Mouse (Mus musculus) sigmoid colon, adult 10 weeks (tissue): ENCODE measurements around the gene Gm48551. TPM values are rescaled to one million over a fixed set of nuclear protein-coding genes. Genes with fewer than 3 reads are reported as not detected.

Experiments used
- polyA plus RNA-seq: library from polyadenylated mRNA; stranded (reverse); fragments of 350-450 nt; fragmentation: Illumina TruSeq; extraction: RNeasy Lipid Tissue Mini Kit (QIAGEN cat#74804); gene quantifications from one replicate; pipeline ENCODE4 v1.2.3, GENCODE M21; 2014; ENCODE audit warnings: low read depth, low replicate concordance

Gene Gm48551
- polyA plus RNA-seq: 0.32 TPM

GRCm38 (mm10) chr10:81383802-81384604, at the start of gene Gm48551, which contains the start of gene Dohh:
Gene Gm48551 (plus strand): TSS chr10:81384466.
Gene Dohh (plus strand): TSS chr10:81384428.

GRCm38 (mm10) chr10:81342686-81343505, 41.4 kb upstream of the Gm48551 start, which contains the start of gene Gipc3:
Gene Gipc3 (minus strand): TSS chr10:81343266.

GRCm38 (mm10) chr10:81350351-81351063, 33.8 kb upstream of the Gm48551 start, which contains the start of gene Hmg20b:
Gene Hmg20b (minus strand): TSS chr10:81350480.

GRCm38 (mm10) chr10:81356991-81357844, 27.0 kb upstream of the Gm48551 start, which contains the start of gene Mfsd12:
Gene Mfsd12 (plus strand): TSS chr10:81357491.

DNA sequence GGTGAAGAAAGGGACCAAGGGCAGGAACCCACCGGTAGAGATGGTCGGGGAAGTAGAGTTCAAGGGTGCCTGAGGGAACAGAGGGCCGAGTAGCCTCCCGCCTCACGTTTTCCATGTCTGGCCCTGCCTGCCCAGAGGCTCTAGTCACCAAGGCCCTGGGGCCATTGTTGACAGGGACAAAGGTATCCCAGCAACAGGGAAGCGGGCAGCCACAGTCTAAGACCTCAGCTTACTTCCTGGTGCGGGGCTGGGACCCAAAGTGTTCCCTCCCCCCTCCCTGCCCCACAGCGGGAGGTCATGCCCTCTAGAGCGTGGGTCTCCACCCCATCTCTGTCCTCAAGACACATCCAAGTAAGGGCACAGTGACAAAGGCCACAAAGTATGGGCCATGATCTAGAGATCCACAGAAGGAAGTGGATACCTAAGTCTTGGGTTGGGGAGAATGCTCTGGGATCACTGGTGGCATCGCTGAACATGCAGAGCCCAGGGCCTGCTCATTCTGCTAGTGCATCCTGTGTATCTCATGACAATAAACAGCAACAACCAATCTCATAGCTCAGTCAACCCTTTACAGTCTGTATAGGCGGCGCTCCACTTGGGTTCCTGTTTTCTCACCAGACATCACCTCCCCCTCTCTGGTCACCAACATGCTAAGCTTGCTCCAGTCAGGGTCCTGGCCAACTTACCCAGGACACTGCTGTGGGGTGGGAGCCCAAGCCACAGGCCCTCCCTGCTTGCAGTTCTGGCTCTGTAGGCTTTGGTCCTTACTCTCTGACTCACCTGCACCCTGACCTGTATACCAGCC, 18.4 kb upstream of the Gm48551 start, which contains the start of gene 4930404N11Rik:
4930404N11Rik (minus strand) TSS at position 145 of the 805 bp plus-strand sequence.

DNA sequence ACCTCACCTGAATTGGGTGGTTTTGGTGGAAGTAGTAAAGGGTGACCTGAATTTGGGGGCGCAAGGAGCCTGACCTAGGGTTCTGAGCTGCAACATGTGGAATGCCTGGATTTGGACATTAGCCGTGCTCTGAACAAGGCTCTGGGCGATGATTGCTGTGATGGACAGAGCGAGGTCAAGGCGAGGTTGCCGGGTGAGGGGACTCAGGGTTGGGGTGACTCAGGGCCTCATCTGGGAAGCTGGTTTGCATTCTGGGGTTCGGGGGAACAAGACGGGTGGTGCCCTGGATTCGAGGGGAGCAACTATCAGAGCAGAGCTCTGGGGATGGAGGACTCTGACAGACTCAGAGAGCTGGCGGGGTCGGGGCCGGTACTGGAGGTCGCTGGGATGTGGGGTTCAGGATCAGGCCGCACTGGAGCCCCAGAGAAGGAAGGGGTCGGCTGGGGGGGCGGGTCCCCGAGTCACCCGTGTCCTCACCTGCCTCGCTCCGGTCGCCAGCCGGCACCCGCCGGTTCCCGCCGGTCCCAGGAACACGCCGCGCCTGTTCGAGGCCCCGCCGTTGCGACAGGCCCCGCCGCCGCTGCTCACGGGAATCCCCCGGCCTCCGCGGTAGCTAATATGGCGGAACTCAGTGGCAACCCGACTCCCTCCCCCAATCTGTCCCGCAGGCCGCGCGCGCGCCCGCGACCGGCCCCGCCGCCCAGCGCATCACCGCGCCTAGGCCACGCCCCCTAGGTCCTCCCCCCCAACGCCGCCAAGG, 6.3 kb upstream of the Gm48551 start, which contains the start of gene Fzr1:
Fzr1 (minus strand) TSS at position 724 of the 760 bp plus-strand sequence.

DNA sequence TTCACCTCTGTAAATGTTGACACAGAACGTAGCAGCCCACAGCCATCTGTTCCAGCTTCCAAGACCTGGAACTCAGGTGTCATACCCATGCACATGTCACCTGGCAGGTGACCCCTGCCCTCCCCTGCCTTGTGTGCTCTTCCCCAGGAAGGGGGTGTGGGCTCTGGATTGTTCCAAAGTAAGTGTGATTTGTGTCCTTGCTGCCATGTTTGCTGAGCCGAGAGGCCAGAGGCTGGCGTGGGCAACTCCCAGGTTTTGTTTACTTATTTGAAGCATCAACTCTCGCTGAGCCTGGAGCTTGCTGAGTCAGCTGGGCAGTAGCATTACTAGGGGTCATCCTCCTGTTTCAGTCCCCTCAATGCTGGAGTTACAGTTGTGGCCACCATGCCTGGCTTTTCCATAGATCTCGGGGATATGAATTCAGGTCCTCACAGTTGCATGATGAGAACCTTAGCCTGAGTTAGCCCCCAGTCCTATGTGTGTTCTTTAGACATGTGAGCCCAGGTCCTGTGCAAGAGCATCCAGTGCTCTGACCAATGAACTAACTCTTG, 4.3 kb downstream of the Gm48551 start, which contains the start of gene Gm48552:
Gm48552 (plus strand) TSS at position 501 of the 551 bp plus-strand sequence.

GRCm38 (mm10) chr10:81392781-81393185, 8.5 kb downstream of the Gm48551 start, which contains the start of gene Smim24:
Gene Smim24 (plus strand): TSS chr10:81393051.

Other genes with a start within 250 kb of the Gm48551 start
- 48.6 TPM for gene Zbtb7a, start 249.2 kb upstream of the Gm48551 start, polyA plus RNA-seq
- not detected for gene Pias4, start 216.5 kb upstream of the Gm48551 start, polyA plus RNA-seq
- 12.4 TPM for gene Eef2, start 207.8 kb upstream of the Gm48551 start, polyA plus RNA-seq
- not detected for gene Dapk3, start 201.5 kb upstream of the Gm48551 start, polyA plus RNA-seq
- not detected for gene 4930442H23Rik, start 200.6 kb upstream of the Gm48551 start, polyA plus RNA-seq
- gene Nmrk2, start 182.4 kb upstream of the Gm48551 start, polyA plus RNA-seq: not detected
- 0.19 TPM for gene Atcay, start 153.6 kb upstream of the Gm48551 start, polyA plus RNA-seq
- gene Zfr2, start 151.3 kb upstream of the Gm48551 start, polyA plus RNA-seq: 0.63 TPM
- gene Matk, start 131.5 kb upstream of the Gm48551 start, polyA plus RNA-seq: not detected
- 1.2 TPM for gene Mrpl54, start 117.5 kb upstream of the Gm48551 start, polyA plus RNA-seq
- not detected for gene Apba3, start 117.5 kb upstream of the Gm48551 start, polyA plus RNA-seq
- gene Tjp3, start 92.9 kb upstream of the Gm48551 start, polyA plus RNA-seq: 7.8 TPM
- gene Pip5k1c, start 91.5 kb upstream of the Gm48551 start, polyA plus RNA-seq: 2.6 TPM
- gene Cactin, start 63.4 kb upstream of the Gm48551 start, polyA plus RNA-seq: 0.16 TPM
- gene Tbxa2r, start 55.7 kb upstream of the Gm48551 start, polyA plus RNA-seq: not detected
- not detected for gene Gipc3, start 41.2 kb upstream of the Gm48551 start, polyA plus RNA-seq
- gene Hmg20b, start 34.0 kb upstream of the Gm48551 start, polyA plus RNA-seq: 11.0 TPM
- 0.13 TPM for gene Mfsd12, start 27.0 kb upstream of the Gm48551 start, polyA plus RNA-seq
- gene 4930404N11Rik, start 18.6 kb upstream of the Gm48551 start, polyA plus RNA-seq: not detected
- gene Fzr1, start 6.0 kb upstream of the Gm48551 start, polyA plus RNA-seq: 0.19 TPM
- gene Dohh, start within 50 bp of the Gm48551 start, polyA plus RNA-seq: not detected
- gene Gm48552, start 4.5 kb downstream of the Gm48551 start, polyA plus RNA-seq: not detected
- gene Smim24, start 8.6 kb downstream of the Gm48551 start, polyA plus RNA-seq: 21.2 TPM
- gene Nfic, start 71.2 kb downstream of the Gm48551 start, polyA plus RNA-seq: 8.2 TPM
- gene Celf5, start 98.2 kb downstream of the Gm48551 start, polyA plus RNA-seq: 3.1 TPM
- gene Ncln, start 111.9 kb downstream of the Gm48551 start, polyA plus RNA-seq: not detected
- not detected for gene S1pr4, start 115.7 kb downstream of the Gm48551 start, polyA plus RNA-seq
- gene Gna15, start 139.8 kb downstream of the Gm48551 start, polyA plus RNA-seq: not detected
- 8.6 TPM for gene Gna11, start 160.7 kb downstream of the Gm48551 start, polyA plus RNA-seq
- 16.2 TPM for gene Aes, start 175.0 kb downstream of the Gm48551 start, polyA plus RNA-seq
- gene Tle2, start 190.1 kb downstream of the Gm48551 start, polyA plus RNA-seq: 1.1 TPM
- gene Tle6, start 216.6 kb downstream of the Gm48551 start, polyA plus RNA-seq: 2.0 TPM
- 3.1 TPM for gene BC025920, start 221.8 kb downstream of the Gm48551 start, polyA plus RNA-seq
- not detected for gene Sirt6, start 243.3 kb downstream of the Gm48551 start, polyA plus RNA-seq
- 2.2 TPM for gene Ankrd24, start 244.1 kb downstream of the Gm48551 start, polyA plus RNA-seq